10 mouse cellular contexts compared by ENCODE assay signal in the genomic region with DNA sequence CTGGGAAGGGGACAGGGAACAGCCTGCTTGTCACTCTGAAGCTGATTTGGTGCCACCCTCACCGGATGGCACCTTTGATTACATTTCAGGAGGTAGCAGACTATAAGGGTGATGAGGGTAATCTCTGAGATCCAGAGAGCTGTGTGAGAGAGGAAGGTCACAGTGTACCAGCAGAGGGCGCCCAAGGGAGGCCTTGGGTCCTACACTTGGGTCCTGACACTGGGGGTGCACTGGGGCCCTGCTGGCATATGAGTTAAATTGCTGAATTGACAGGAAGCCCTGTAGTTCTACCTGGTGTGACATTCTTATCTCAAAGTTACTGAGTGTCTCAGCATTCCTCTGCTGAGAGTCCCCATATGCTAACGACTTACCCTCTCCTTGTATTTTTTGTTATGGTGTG. TPM values are rescaled to one million over a fixed set of nuclear protein-coding genes. Genes with fewer than 3 reads are reported as not detected.
DNase-seq lines count a peak whose midpoint lies in the region; ATAC-seq and TF ChIP-seq lines count a peak whose summit lies in the region.
"Had no signal": no experiment of that assay in that cellular context is flagged by ENCODE, and none has a peak within 500 bp of the region (broad histone marks: within the 10 kb centered on the region; RNA-seq: fewer than 3 reads in every experiment).

No protein-coding gene starts in this region.

- no peaks in the 10 kb centered on the region for H3K4me1 ChIP-seq in hindbrain, embryonic 11.5 days (replicated peaks; ENCODE audit: control insufficient read depth, insufficient read depth, low read length)
- peaks cover 9% of the 10 kb centered on the region for H3K4me1 ChIP-seq in hindbrain, embryonic 12.5 days
- peaks cover 19% of the 10 kb centered on the region for H3K4me1 ChIP-seq in E14TG2a.4 (replicated peaks; ENCODE audit: low read depth, low read length)
- H3K4me1 ChIP-seq in kidney, postnatal 0 days (replicated peaks; ENCODE audit: insufficient read depth, low read length), result no peaks in the 10 kb centered on the region
- H3K4me1 ChIP-seq: limb, embryonic 15.5 days had no signal

- no peaks in the 10 kb centered on the region for H3K36me3 ChIP-seq in hindbrain, embryonic 11.5 days (ENCODE audit: control insufficient read depth, insufficient read depth, low read length)
- H3K36me3 ChIP-seq in hindbrain, embryonic 12.5 days, result peaks cover 44% of the 10 kb centered on the region
- H3K36me3 ChIP-seq in E14TG2a.4 (ENCODE audit: insufficient read depth, low read length), result peaks cover 91% of the 10 kb centered on the region
- H3K36me3 ChIP-seq in kidney, postnatal 0 days (ENCODE audit: insufficient read depth, low read length), result peaks cover 26% of the 10 kb centered on the region; the same call in 1 of the 2 replicates

- H3K4me3 ChIP-seq in hindbrain, embryonic 11.5 days (ENCODE audit: low read depth, low read length), result no peak overlapping the region
- no peak overlapping the region for H3K4me3 ChIP-seq in hindbrain, embryonic 12.5 days
- no peak overlapping the region for H3K4me3 ChIP-seq in E14TG2a.4 (replicated peaks; ENCODE audit: low read length)
- no peak overlapping the region for H3K4me3 ChIP-seq in kidney, postnatal 0 days (replicated peaks; ENCODE audit: low read depth, low read length)
- H3K4me3 ChIP-seq: embryonic facial prominence, embryonic 12.5 days; limb, embryonic 15.5 days had no signal

- TF ChIP-seq CTCF in E14TG2a.4 (conservative IDR thresholded peaks at IDR 0.05; ENCODE audit: low read length), result peak; percentile 74
- TF ChIP-seq CTCF in kidney, postnatal 0 days (IDR thresholded peaks at IDR 0.05; ENCODE audit: low read depth), result peak; percentile 81

- H3K27ac ChIP-seq in hindbrain, embryonic 11.5 days (ENCODE audit: low read depth, low read length), result no peak overlapping the region
- H3K27ac ChIP-seq in hindbrain, embryonic 12.5 days, result no peak overlapping the region
- no peak overlapping the region for H3K27ac ChIP-seq in kidney, postnatal 0 days
- H3K27ac ChIP-seq: embryonic facial prominence, embryonic 12.5 days; limb, embryonic 15.5 days had no signal

- peak; percentile 76 for DNase-seq in hindbrain, embryonic 11.5 days (ENCODE audit: low spot score)
- DNase-seq in c-Kit-positive CD71-negative TER-119-negative erythroid progenitor cells, embryonic 14.5 days (ENCODE audit: low read depth), result peak; percentile 64
- peak; percentile 43 for DNase-seq in forelimb bud, embryonic 11.5 days (ENCODE audit: low read depth, low spot score)
- peak; percentile 62 for DNase-seq in kidney, postnatal 0 days (ENCODE audit: low spot score)
- DNase-seq in lung, postnatal 14 days, result peak; percentile 79
- DNase-seq in spleen, postnatal 4 days (ENCODE audit: low spot score in 2 of 2), result peak; percentile 68 to 88

- no peak overlapping the region for H3K4me2 ChIP-seq in hindbrain, embryonic 11.5 days (replicated peaks; ENCODE audit: low read depth, low read length)
- H3K4me2 ChIP-seq in hindbrain, embryonic 12.5 days (replicated peaks), result no peak overlapping the region
- no peak overlapping the region for H3K4me2 ChIP-seq in kidney, postnatal 0 days (ENCODE audit: low read length)
- H3K4me2 ChIP-seq: embryonic facial prominence, embryonic 12.5 days; limb, embryonic 15.5 days had no signal

- H3K9me3 ChIP-seq in hindbrain, embryonic 11.5 days (ENCODE audit: control insufficient read depth, low read length), result no peaks in the 10 kb centered on the region
- H3K9me3 ChIP-seq in hindbrain, embryonic 12.5 days (replicated peaks), result no peaks in the 10 kb centered on the region
- no peaks in the 10 kb centered on the region for H3K9me3 ChIP-seq in E14TG2a.4 (ENCODE audit: low read length)
- H3K9me3 ChIP-seq in kidney, postnatal 0 days (replicated peaks; ENCODE audit: low read length), result no peaks in the 10 kb centered on the region
- H3K9me3 ChIP-seq: embryonic facial prominence, embryonic 12.5 days; limb, embryonic 15.5 days had no signal

- no peak overlapping the region for H3K9ac ChIP-seq in hindbrain, embryonic 11.5 days (ENCODE audit: low read depth, low read length)
- no peak overlapping the region for H3K9ac ChIP-seq in hindbrain, embryonic 12.5 days
- H3K9ac ChIP-seq in kidney, postnatal 0 days (ENCODE audit: low read depth, low read length), result no peak overlapping the region
- H3K9ac ChIP-seq: embryonic facial prominence, embryonic 12.5 days; limb, embryonic 15.5 days had no signal

- no peak for ATAC-seq in hindbrain, embryonic 11.5 days (ENCODE audit: low FRiP score)
- ATAC-seq in hindbrain, embryonic 12.5 days (ENCODE audit: low FRiP score), result no peak
- ATAC-seq in kidney, postnatal 0 days (replicated peaks; ENCODE audit: low FRiP score, low read depth), result peak; percentile 54; the same call in 1 of the 2 replicates

- 59% methylated on average over 3 of the region's 3 CpGs for WGBS in hindbrain, embryonic 11.5 days
- WGBS in hindbrain, embryonic 12.5 days, result 54% methylated on average over 3 of the region's 3 CpGs
- 54% methylated on average over 3 of the region's 3 CpGs for WGBS in kidney, postnatal 0 days

- H3K27me3 ChIP-seq in hindbrain, embryonic 11.5 days (ENCODE audit: control insufficient read depth, insufficient read depth, low read length), result no peaks in the 10 kb centered on the region
- no peaks in the 10 kb centered on the region for H3K27me3 ChIP-seq in hindbrain, embryonic 12.5 days
- H3K27me3 ChIP-seq in E14TG2a.4 (ENCODE audit: insufficient read depth, low read length), result no peaks in the 10 kb centered on the region
- H3K27me3 ChIP-seq in kidney, postnatal 0 days (ENCODE audit: insufficient read depth, low read length), result no peaks in the 10 kb centered on the region
- H3K27me3 ChIP-seq: embryonic facial prominence, embryonic 12.5 days; limb, embryonic 15.5 days had no signal

RNA-seq across cellular contexts. Expression of gene Mrln, which starts 31.1 kb away (rescaled TPM):
- polyA plus RNA-seq in hindbrain, embryonic 11.5 days (2014; fragmentation: Nextera tagmentation; extraction: Ambion mirVana), result 1.0 and 1.7 TPM in 2 replicates
- polyA plus RNA-seq in hindbrain, embryonic 12.5 days (2016; fragmentation: Nextera tagmentation; extraction: Ambion mirVana), result 3.8 and 7.2 TPM in 2 replicates
- 6.0 and 9.8 TPM in 2 replicates for polyA plus RNA-seq in kidney, postnatal 0 days (2015; fragmentation: Nextera tagmentation; extraction: Ambion mirVana)
